Mouse (Mus musculus) 416B (cell line): ENCODE measurements at regions not wholly inside any gene's neighbourhood (a gene's known extent, or its start where the extent isn't known, plus 50 kb on each side); places are given as distances from the start of the nearest gene placed in this dataset.

Source experiments
- DNase-seq: peaks from one replicate; pipeline ENCODE4 v3.0.0; 2011; ENCODE audit warnings: low read depth

DNA sequence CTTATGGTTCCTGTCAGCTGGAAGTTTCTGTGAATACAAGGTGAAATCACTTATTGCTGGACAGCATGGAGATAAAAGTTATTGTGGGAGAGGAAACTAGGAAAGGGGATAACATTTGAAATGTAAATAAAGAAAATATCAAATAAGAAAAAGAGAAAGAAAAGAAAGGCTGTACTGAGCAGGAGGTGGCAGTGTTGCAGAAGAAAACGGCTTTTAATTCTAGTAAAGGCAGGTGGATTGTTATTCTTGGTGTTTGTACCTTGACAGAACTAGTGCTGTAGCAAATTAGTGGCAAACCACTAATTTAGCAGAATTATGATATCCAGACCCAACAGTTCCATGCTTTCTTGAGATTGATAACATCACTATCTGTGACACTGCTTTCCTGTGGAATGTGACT lies 52.6 kb downstream of the Gm10358 start:
- no peak for DNase-seq

- DNase-seq, result no peak
Observed at GRCm38 (mm10) chr8:75350141-75350540, 56.2 kb downstream of the Gm10358 start.

GRCm38 (mm10) chr8:75348047-75348446 lies 58.3 kb downstream of the Gm10358 start:
- no peak for DNase-seq

DNA sequence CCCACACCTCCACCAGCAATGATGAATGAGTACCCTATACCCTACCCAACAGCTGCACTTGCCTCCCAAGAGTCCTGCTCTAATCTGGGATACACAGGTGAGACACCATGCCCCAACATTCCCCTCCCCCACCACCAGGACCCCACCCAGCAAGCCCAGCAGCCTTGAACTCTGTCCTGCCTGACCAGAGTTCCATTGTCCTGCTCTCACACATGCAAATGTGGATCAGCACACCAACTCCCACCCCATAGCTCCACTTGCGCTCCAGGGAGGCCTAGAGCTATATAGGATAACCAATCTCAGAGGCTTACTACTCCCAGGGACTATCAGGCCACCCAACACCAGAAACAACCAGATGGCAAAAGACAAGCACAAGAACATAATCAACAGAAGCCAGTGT lies 85.8 kb downstream of the Gm10358 start:
- DNase-seq, result no peak

DNA sequence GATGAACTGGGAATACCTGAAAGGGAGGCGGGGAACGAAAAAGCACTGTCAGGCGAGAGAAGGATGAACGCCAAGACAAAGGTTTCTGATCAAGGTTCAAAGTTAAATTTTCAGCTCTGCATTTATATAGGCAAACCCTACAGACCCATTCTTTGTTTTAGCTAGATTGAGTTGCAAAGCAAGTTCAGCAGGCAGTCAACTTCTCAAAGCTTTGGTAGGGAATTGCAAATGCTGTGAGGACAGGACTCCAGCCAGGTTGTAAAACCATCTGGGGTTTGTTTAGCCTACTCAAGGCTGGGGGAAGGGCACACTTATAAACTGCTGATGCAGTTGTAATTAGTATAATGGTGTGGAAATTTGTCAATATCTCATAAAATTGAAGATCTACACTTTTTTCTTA lies 87.9 kb downstream of the Gm10358 start:
- DNase-seq, result no peak

GRCm38 (mm10) chr8:75315886-75316285 lies 90.5 kb downstream of the Gm10358 start:
- DNase-seq, result peak; percentile 58

DNA sequence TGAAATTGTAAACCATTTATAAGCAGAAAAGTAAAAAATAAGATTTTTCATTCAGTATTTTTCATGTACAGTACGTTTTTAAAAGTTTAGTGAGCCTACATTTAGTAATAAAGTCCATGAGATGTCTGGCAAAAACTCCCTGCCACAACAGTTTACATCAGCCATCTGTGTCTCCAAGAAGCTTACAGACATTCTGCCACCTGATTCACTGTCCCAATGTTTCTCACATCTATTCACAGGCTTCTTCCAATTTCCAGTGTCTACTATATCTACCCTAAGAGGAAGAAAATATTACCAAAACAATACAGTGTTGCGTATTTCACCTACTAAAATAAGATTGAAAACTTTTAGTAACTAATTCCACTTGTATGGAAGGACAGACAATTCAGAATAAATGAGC lies 95.7 kb downstream of the Rasd2 start:
- DNase-seq, result no peak

GRCm38 (mm10) chr8:75291921-75292320 lies 78.2 kb downstream of the Rasd2 start:
- no peak for DNase-seq

DNA sequence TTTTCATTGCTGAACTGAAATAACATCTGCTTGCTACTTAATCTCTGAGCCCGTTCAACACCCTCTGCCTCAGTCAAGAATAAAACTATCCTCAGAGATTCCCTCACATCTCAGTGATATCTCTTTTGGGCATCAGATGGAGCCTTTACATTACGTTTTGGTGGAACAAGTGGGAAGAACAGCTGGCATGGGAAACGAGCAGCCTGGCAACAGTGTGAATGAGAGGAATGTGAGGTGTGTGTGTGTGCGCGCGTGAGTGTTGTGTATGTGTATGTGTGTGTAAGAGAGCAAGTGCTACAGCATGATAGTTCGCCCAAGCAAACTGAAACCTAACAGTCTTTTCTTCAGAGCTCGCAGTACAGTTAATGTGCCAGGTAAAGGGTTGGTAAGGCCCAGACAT lies 76.2 kb downstream of the Rasd2 start:
- DNase-seq, result no peak
